Mouse (Mus musculus): ENCODE results near the gene Fam71a. TPM values are rescaled to one million over a fixed set of nuclear protein-coding genes. Genes with fewer than 3 reads are reported as not detected.

Gene Fam71a
- polyA plus RNA-seq, 1 experiment from 2014 or later: not detected

GRCm38 (mm10) chr1:191178511-191179188 is 14.0 kb upstream of the Fam71a start:
- H3K9me3 ChIP-seq (ENCODE audit: low read length): no peaks in the 10 kb centered on the region
- H3K27me3 ChIP-seq (replicated peaks; ENCODE audit: insufficient read depth, low read length): no peaks in the 10 kb centered on the region
- H3K4me2 ChIP-seq (replicated peaks; ENCODE audit: low read depth, low read length): peak overlapping the region; percentile 5; the same call in 1 of the 2 replicates
- ATAC-seq (no peak), DNase-seq (ENCODE audit: low spot score) (peak; percentile 30)
- no peaks in the 10 kb centered on the region; the same call in 1 of the 2 replicates for H3K4me1 ChIP-seq (ENCODE audit: insufficient read depth, low read depth, low read length)
- TF ChIP-seq CTCF (IDR thresholded peaks at IDR 0.05) (no peak), EP300 (IDR thresholded peaks at IDR 0.05) (no peak)
- no peak overlapping the region for H3K9ac ChIP-seq (replicated peaks; ENCODE audit: low read depth)
- no peaks in the 10 kb centered on the region for H3K36me3 ChIP-seq (ENCODE audit: insufficient read depth, low read length)
- H3K27ac ChIP-seq (ENCODE audit: low read length): no peak overlapping the region
- WGBS: 36% methylated on average over 15 of the region's 15 CpGs
- no peak overlapping the region for H3K4me3 ChIP-seq (ENCODE audit: low read depth, low read length)

GRCm38 (mm10) chr1:191176887-191177286 is 12.3 kb upstream of the Fam71a start:
- Histone ChIP-seq H3K36me3 (ENCODE audit: insufficient read depth, low read length) (no peaks in the 10 kb centered on the region), H3K9ac (replicated peaks; ENCODE audit: low read depth) (no peak overlapping the region), H3K4me3 (ENCODE audit: low read depth, low read length) (no peak overlapping the region), H3K4me2 (replicated peaks; ENCODE audit: low read depth, low read length) (no peak overlapping the region), H3K9me3 (ENCODE audit: low read length) (no peaks in the 10 kb centered on the region), H3K27me3 (replicated peaks; ENCODE audit: insufficient read depth, low read length) (no peaks in the 10 kb centered on the region), H3K27ac (ENCODE audit: low read length) (no peak overlapping the region), H3K4me1 (ENCODE audit: insufficient read depth, low read depth, low read length) (no peaks in the 10 kb centered on the region; the same call in 1 of the 2 replicates)
- TF ChIP-seq EP300 (IDR thresholded peaks at IDR 0.05) (no peak), CTCF (IDR thresholded peaks at IDR 0.05) (no peak)
- 70% methylated on average over 7 of the region's 7 CpGs for WGBS
- ATAC-seq: no peak
- no peak for DNase-seq (ENCODE audit: low spot score)

- Histone ChIP-seq H3K36me3 (ENCODE audit: insufficient read depth, low read length) (no peaks in the 10 kb centered on the region), H3K4me1 (ENCODE audit: insufficient read depth, low read depth, low read length) (no peaks in the 10 kb centered on the region), H3K27me3 (replicated peaks; ENCODE audit: insufficient read depth, low read length) (no peaks in the 10 kb centered on the region), H3K27ac (ENCODE audit: low read length) (no peak overlapping the region), H3K4me2 (replicated peaks; ENCODE audit: low read depth, low read length) (no peak overlapping the region), H3K4me3 (ENCODE audit: low read depth, low read length) (no peak overlapping the region), H3K9ac (replicated peaks; ENCODE audit: low read depth) (no peak overlapping the region), H3K9me3 (ENCODE audit: low read length) (no peaks in the 10 kb centered on the region)
- 9% methylated on average over 6 of the region's 6 CpGs for WGBS
- no peak for ATAC-seq
- DNase-seq (ENCODE audit: low spot score): peak; percentile 56
- TF ChIP-seq CTCF (IDR thresholded peaks at IDR 0.05) (peak; percentile 71), EP300 (IDR thresholded peaks at IDR 0.05) (no peak)
Observed at GRCm38 (mm10) chr1:191172487-191172886, 7.9 kb upstream of the Fam71a start.

- 87% methylated on average over 2 of the region's 2 CpGs for WGBS
- ATAC-seq (no peak), DNase-seq (ENCODE audit: low spot score) (no peak)
- H3K4me1 ChIP-seq (ENCODE audit: insufficient read depth, low read depth, low read length): no peaks in the 10 kb centered on the region
- H3K27me3 ChIP-seq (replicated peaks; ENCODE audit: insufficient read depth, low read length): no peaks in the 10 kb centered on the region
- no peaks in the 10 kb centered on the region for H3K9me3 ChIP-seq (ENCODE audit: low read length)
- no peak overlapping the region for H3K27ac ChIP-seq (ENCODE audit: low read length)
- H3K36me3 ChIP-seq (ENCODE audit: insufficient read depth, low read length): no peaks in the 10 kb centered on the region
- H3K4me2 ChIP-seq (replicated peaks; ENCODE audit: low read depth, low read length): no peak overlapping the region
- H3K9ac ChIP-seq (replicated peaks; ENCODE audit: low read depth): no peak overlapping the region
- H3K4me3 ChIP-seq (ENCODE audit: low read depth, low read length): no peak overlapping the region
- TF ChIP-seq EP300 (IDR thresholded peaks at IDR 0.05): no peak
- no peak for TF ChIP-seq CTCF (IDR thresholded peaks at IDR 0.05)
Observed at GRCm38 (mm10) chr1:191170444-191170843, 5.8 kb upstream of the Fam71a start.

DNA sequence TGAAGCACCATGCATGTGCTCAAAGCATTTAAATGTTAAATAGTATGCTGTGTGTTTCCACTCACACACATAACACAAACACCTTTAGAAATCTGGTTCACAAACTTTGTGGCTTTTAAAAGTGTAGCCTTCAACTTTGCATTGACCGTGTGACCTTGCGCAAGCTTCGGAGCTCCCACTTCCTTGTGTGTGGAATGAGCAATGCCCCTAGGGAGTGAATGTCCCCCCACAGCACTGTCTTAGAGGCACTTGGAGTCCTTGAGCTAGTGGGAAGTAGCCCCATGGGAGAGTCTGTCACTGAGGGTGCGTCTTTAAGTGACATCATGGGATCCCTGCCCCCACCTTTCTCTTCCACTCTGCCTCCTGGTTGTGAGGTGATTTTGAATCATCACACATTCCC is 1.6 kb upstream of the Fam71a start:
- peak; percentile 44 for ATAC-seq

GRCm38 (mm10) chr1:191154314-191154713 is 10.3 kb downstream of the Fam71a start:
- ATAC-seq (no peak; the same call in 1 of the 2 replicates), DNase-seq (ENCODE audit: low spot score) (peak; percentile 33)
- H3K9me3 ChIP-seq (ENCODE audit: low read length): no peaks in the 10 kb centered on the region
- no peaks in the 10 kb centered on the region for H3K27me3 ChIP-seq (replicated peaks; ENCODE audit: insufficient read depth, low read length)
- H3K4me2 ChIP-seq (replicated peaks; ENCODE audit: low read depth, low read length): no peak overlapping the region
- H3K9ac ChIP-seq (replicated peaks; ENCODE audit: low read depth): no peak overlapping the region
- H3K4me3 ChIP-seq (ENCODE audit: low read depth, low read length): no peak overlapping the region
- no peak overlapping the region for H3K27ac ChIP-seq (ENCODE audit: low read length)
- no peak for TF ChIP-seq CTCF (IDR thresholded peaks at IDR 0.05)
- TF ChIP-seq EP300 (IDR thresholded peaks at IDR 0.05): no peak
- no peaks in the 10 kb centered on the region for H3K4me1 ChIP-seq (ENCODE audit: insufficient read depth, low read depth, low read length)
- WGBS: 22% methylated on average over 3 of the region's 3 CpGs
- no peaks in the 10 kb centered on the region for H3K36me3 ChIP-seq (ENCODE audit: insufficient read depth, low read length)

More for the DNA sequence above, 1.6 kb upstream of the Fam71a start:
- 45% methylated on average over 4 of the region's 4 CpGs for WGBS
- Histone ChIP-seq H3K27me3 (replicated peaks; ENCODE audit: insufficient read depth, low read length) (no peaks in the 10 kb centered on the region), H3K4me3 (ENCODE audit: low read depth, low read length) (no peak overlapping the region), H3K4me2 (replicated peaks; ENCODE audit: low read depth, low read length) (no peak overlapping the region), H3K9me3 (ENCODE audit: low read length) (no peaks in the 10 kb centered on the region), H3K27ac (ENCODE audit: low read length) (no peak overlapping the region), H3K36me3 (ENCODE audit: insufficient read depth, low read length) (no peaks in the 10 kb centered on the region), H3K4me1 (ENCODE audit: insufficient read depth, low read depth, low read length) (no peaks in the 10 kb centered on the region), H3K9ac (replicated peaks; ENCODE audit: low read depth) (no peak overlapping the region)
- peak; percentile 28 for DNase-seq (ENCODE audit: low spot score)
- TF ChIP-seq EP300 (IDR thresholded peaks at IDR 0.05) (no peak), CTCF (IDR thresholded peaks at IDR 0.05) (no peak)
